Mouse (Mus musculus): ENCODE measurements around the gene Rgs3. TPM values are rescaled to one million over a fixed set of nuclear protein-coding genes. Genes with fewer than 3 reads are reported as not detected.

The Rgs3 gene
- total RNA-seq, 2 experiments from 2014 or later: 10.5 to 11.2 TPM

GRCm38 (mm10) chr4:62627331-62627730 lies 67.7 kb downstream of the Rgs3 start:
- DNase-seq: no peak

GRCm38 (mm10) chr4:62628547-62628946 lies 68.9 kb downstream of the Rgs3 start:
- no peak for DNase-seq

- no peak for DNase-seq
Observed at GRCm38 (mm10) chr4:62629461-62629860, 69.8 kb downstream of the Rgs3 start.

DNA sequence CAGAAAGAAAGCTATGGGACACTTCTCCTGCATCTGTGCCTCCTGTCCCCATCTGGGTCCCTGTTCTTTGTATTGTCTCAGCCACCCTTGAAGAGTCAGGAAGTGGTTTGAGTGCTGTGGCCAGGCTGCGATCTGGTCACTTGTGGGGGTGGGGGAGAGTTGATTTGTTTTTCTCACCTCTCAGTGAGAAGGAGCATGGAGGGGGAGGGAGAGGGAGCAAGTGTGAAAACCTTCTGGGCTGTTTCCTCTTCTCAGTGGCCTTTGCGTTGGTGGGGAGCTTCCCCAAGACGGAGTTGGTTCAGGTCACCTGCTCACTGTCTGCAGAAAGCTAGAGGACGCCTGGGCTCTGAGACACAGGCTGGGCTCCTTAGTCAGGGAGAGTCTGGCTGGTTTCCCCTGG lies 70.3 kb downstream of the Rgs3 start:
- no peak for DNase-seq

GRCm38 (mm10) chr4:62633243-62633642 lies 73.6 kb downstream of the Rgs3 start:
- DNase-seq: no peak

- peak; percentile 40 for DNase-seq
Observed at GRCm38 (mm10) chr4:62634054-62634591, 74.5 kb downstream of the Rgs3 start.

GRCm38 (mm10) chr4:62634840-62635239 lies 75.2 kb downstream of the Rgs3 start:
- no peak for DNase-seq

- DNase-seq: no peak
Observed at GRCm38 (mm10) chr4:62636047-62636446, 76.4 kb downstream of the Rgs3 start.

DNA sequence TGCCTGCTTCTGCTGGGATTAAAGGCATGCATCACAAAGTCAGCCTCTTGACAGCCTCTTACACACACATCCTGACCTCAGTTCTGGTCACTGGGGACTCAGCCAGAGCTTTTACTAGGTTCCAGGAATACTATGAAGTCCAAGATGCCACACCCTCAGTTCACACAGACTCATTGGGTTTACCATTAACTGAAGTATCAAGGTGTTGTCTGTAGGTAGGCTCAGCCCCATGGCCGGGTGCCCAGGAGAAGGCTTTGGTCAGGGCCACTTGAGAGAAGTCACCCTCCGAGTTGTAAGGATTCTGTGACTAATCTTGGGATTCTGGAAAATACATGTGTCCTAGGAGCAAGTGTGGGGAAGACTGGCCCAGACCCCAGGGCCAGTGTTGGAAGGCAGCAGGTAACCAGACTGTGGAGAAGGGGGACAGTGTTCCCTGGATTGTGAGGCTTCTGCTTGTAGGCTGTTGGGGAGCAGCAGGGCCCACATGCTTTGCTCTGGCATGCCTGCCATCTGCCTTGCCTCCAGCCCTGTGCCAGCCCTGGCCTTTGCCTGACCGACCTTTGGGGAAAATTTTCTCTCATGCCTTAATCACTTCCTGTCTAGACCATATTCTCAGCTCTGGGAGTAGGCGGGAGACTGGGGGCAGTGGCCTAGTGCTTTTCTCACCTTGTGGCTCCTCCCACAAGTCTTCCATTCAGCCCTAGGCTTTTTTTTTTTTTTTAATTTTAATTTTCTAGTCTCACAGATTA lies 78.4 kb downstream of the Rgs3 start:
- no peak for DNase-seq

- DNase-seq: no peak
Observed at GRCm38 (mm10) chr4:62640496-62641229, 81.0 kb downstream of the Rgs3 start.

- DNase-seq: no peak
Observed at GRCm38 (mm10) chr4:62641230-62641589, 81.6 kb downstream of the Rgs3 start.

DNA sequence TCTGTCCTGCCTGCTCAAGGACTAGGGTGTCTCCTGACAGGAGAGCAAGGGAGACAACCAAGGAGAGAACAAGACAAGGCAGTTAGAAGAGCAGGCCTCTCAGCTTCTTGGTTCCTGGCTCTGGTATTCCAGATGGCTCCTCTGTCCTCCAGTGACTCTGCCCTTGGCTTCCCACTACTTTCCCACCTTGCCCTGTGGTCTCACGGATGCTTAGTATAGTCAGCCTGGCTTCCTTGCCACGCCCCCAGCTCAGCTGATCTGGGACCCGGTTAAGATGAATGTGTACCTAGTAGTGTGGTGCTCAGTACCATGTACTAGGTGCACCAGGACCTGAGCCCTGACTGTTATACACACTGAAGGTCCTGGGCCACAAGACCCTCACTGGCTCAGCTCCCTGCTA lies 82.0 kb downstream of the Rgs3 start:
- no peak for DNase-seq

DNA sequence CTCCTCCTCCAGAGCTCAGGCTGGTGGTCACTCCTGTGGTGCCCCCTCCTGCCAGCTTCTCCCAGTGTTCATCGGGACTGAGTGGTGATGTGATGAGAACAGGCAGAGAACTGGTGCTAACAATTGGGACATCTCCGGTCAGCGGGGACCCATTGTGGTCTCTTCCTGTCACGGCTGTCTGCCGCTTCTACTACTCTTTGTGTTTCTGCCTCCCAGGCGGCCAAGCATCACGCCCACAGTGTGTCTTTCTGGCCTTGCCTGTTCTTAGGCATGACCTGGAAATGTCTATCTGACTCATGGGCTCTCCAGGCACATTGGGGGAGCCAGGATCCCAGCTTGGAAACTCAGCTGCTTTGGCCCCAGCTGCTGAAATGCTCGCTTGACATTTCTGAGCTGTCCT lies 83.8 kb downstream of the Rgs3 start:
- DNase-seq: peak; percentile 48

DNA sequence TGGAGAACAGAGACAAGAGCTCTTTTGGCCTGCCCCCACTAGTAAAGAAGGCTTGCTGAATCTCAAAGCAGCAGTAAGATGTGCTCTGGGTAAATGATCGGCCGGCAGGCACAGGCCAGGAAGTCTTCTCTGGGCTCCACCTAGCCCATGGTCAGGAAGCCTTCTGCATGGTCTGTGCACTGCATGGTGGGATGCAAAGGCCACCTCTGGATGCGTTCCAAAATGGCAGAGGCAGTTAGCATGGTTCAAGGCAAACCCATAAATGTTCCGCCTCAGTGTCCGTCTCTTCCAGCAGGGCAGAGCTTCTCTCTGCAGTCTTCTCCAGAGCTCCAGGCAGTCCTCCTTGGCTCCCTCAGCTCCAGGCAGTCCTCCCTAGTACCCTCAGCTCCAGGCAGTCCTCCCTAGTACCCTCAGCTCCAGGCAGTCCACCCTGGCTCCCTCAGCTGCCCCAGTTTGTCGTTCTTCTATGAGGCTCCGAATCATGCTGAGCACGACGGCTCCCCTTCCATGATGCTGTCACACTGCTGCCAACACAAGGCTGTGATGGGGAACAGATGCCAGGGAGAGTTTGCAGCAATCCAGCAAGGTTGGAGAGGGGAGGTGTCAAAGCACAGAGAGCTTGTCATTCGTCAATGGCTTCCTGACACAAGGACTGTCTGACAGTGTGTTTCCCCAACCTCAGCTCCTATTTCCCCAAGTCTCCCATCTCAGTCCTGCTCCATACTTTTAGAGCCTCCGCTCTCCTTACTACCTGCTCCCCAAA lies 84.6 kb downstream of the Rgs3 start:
- DNase-seq: no peak

GRCm38 (mm10) chr4:62646556-62647248 lies 87.1 kb downstream of the Rgs3 start:
- DNase-seq: no peak

DNA sequence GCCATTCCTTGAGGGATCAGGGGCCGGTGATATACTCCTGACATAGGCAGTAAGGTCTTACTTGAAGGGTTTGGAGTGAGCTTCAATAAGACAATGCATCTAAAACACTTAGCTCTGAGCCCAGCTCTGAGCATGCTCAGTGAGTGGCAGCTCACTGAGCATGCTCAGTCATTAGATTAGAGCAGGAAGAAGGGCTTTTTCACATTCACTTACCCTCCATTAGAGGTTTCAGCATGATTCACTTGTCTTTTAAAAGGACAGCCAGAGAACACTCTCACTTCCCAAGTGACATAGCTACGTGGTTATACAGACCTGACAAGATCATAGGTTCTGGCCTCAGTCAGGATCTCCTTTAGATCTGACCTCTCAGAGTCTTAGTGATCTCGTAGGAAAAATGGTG lies 89.2 kb downstream of the Rgs3 start:
- no peak for DNase-seq

DNA sequence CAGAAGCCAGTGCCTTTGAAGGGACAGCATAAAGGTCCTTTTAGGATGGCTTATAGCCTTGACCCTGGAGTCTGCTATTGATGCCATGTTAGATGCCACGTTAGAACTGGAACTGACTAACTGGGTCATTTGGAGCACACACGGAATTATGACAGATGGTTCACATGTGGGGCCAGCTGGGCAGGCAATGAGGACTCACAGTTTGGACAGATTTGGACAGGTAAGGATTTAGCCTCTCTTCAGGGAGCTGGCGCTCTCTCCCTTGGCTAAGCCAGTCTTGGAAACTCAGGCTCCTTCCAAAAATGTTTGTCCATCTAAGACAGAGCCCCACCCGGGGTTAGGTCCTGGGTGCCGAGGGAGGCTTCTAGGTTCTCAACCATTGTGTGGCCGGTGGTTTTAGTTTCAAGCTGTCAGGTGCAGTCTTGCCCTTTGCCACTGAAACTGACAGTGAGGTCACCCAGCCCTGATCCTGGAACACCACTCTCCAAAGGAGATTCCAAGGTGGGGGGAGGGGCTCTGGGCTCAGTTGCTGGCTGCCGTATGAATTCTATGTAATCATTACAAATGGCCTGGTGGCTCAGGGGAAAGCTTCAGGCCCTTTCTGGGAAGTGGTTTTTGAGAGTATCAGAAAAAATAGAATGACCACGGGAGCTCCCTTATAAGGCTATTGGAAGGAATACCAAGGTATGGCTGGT lies 90.0 kb downstream of the Rgs3 start:
- DNase-seq: no peak

DNA sequence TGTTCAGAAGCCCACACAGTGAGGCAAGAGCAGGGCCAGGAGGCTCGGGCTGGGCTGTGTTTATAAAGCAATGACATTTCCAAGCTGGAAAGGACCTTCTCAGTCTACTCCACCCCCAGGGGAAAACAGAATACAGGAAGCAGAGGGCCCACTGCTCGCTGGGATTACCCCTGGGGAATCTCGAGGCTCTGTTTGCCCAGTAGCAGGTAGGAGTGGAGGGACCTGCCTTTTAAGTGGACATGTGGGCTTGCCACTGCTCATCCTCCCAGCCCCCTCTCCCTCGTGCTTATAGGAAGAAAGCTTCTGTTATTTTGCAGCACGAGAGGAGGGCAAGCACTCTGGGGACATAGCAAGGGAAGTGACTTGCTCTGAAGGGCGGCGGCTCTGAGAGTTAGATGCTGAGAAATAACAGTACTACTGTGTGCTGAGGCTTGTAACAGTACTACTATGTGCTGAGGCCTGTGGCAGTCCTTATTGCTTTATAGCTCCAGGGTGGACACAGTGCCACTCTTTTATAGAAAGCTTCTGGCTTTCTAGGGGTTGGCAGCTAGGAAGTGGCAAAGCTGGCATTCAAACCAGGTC lies 91.6 kb downstream of the Rgs3 start:
- DNase-seq: no peak

DNA sequence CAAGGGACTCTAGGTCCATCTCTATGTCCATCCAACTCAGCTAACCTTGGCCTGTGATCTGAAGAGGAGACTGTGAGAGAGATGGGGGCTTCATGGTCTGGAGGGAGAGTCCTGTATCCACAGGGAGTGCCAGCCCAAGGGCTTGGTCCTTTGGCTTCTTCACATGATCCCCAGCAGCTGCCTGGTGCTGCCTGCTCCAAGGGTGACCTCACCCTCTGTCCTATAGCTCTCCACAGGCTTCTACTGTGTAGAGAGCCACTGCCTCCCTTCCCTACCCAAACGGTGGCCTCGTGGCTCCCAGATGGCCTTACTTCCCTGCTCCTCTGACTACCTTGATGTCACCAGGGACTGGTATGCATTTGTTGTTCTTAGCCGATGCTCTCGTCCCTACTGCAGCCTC lies 92.6 kb downstream of the Rgs3 start:
- no peak for DNase-seq

DNA sequence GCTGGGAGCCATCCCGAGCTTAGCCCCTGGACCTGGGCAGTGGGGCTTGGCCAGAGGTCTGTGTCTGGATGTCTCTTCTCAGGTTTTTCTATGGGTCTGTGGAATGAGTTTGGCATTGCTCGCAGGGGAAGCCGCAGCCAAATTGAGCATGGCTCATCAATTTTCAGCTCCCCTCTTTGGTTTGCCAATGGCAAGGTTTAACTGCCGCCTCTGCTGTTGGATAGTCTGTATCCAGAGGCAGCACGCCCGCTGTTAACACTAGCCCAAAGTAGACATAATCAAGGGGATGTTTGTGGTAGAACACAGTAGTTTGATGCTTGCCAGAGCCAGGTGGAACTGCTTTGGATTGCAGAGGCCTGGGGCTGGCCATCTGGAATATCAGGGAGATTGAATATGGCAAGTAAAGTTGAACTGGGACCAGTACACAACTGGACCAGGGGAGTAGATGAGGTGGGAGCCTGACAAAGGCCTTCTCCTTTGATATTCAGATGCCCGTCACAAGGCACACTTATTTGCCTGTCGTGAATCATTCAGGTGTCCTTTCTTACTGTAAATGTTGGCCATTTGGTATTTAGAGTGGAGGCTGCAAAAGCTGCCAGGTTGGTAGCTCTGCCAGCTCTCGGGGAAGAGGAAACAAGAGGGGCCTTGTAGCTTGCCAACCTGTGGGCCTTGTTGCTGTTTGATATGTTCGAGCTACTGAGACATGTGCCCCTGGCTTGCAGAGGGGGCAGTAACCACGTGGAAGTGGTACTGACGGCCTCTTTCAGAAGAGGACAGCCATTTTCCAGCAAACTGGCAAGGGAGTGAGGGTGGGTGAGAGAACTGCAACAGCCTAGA lies 93.5 kb downstream of the Rgs3 start:
- DNase-seq: no peak

Measured in gastrocnemius, postnatal 25 days (tissue).